Mouse (Mus musculus): ENCODE data around the gene Hpca. TPM values are rescaled to one million over a fixed set of nuclear protein-coding genes. Genes with fewer than 3 reads are reported as not detected.
A peak's percentile ranks its signal among the peaks of the same experiment; 100 is the strongest.

Gene Hpca
- 48.0 and 53.1 TPM in 2 replicates for polyA plus RNA-seq (2015; fragmentation: Nextera tagmentation; extraction: Ambion mirVana)

GRCm38 (mm10) chr4:129121569-129122086 is at the start of gene Hpca:
Gene Hpca, minus strand, starts transcription at chr4:129122036.
- H3K27me3 ChIP-seq = peaks cover 19% of the 10 kb centered on the region; the same call in 1 of the 2 replicates
- peak; percentile 24; the same call in 1 of the 2 replicates for ATAC-seq (replicated peaks)
- H3K27ac ChIP-seq (replicated peaks) = peak within 1 kb of the TSS; percentile 66; the same call in 1 of the 2 replicates
- H3K9me3 ChIP-seq = no peaks in the 10 kb centered on the region
- peak within 1 kb of the TSS; percentile 68 for H3K9ac ChIP-seq (replicated peaks)
- no peaks in the 10 kb centered on the region for H3K36me3 ChIP-seq
- H3K4me3 ChIP-seq = peak within 1 kb of the TSS; percentile 65
- WGBS = 2% methylated on average over 17 of the region's 17 CpGs
- H3K4me1 ChIP-seq = peaks cover 54% of the 10 kb centered on the region
- peak within 1 kb of the TSS; percentile 93 for H3K4me2 ChIP-seq (replicated peaks)

GRCm38 (mm10) chr4:129161581-129162255 is 39.9 kb upstream of the Hpca start:
- H3K27me3 ChIP-seq = no peaks in the 10 kb centered on the region
- H3K9me3 ChIP-seq = no peaks in the 10 kb centered on the region
- H3K9ac ChIP-seq (replicated peaks) = no peak overlapping the region
- ATAC-seq (replicated peaks) = no peak
- H3K4me1 ChIP-seq = peaks cover 5% of the 10 kb centered on the region; the same call in 1 of the 2 replicates
- H3K4me2 ChIP-seq (replicated peaks) = no peak overlapping the region
- WGBS = 86% methylated on average over 3 of the region's 4 CpGs
- peaks cover 14% of the 10 kb centered on the region for H3K36me3 ChIP-seq
- no peak overlapping the region for H3K4me3 ChIP-seq
- H3K27ac ChIP-seq (replicated peaks) = no peak overlapping the region

GRCm38 (mm10) chr4:129161076-129161475 is 39.2 kb upstream of the Hpca start:
- peaks cover 14% of the 10 kb centered on the region for H3K36me3 ChIP-seq
- no peaks in the 10 kb centered on the region for H3K27me3 ChIP-seq
- no peak overlapping the region for H3K4me3 ChIP-seq
- H3K4me2 ChIP-seq (replicated peaks) = no peak overlapping the region
- ATAC-seq (replicated peaks) = no peak
- peaks cover 5% of the 10 kb centered on the region; the same call in 1 of the 2 replicates for H3K4me1 ChIP-seq
- 97% methylated on average over 1 of the region's 1 CpGs for WGBS
- no peak overlapping the region for H3K9ac ChIP-seq (replicated peaks)
- no peaks in the 10 kb centered on the region for H3K9me3 ChIP-seq
- H3K27ac ChIP-seq (replicated peaks) = no peak overlapping the region

- Histone ChIP-seq H3K27me3 (no peaks in the 10 kb centered on the region), H3K4me3 (no peak overlapping the region), H3K27ac (replicated peaks) (peak overlapping the region; percentile 42), H3K9me3 (no peaks in the 10 kb centered on the region), H3K9ac (replicated peaks) (no peak overlapping the region), H3K36me3 (peaks cover 6% of the 10 kb centered on the region; the same call in 1 of the 2 replicates), H3K4me1 (peaks cover 5% of the 10 kb centered on the region; the same call in 1 of the 2 replicates), H3K4me2 (replicated peaks) (no peak overlapping the region)
- no peak for ATAC-seq (replicated peaks)
- whole genome bisulfite sequencing = 53% methylated on average over 3 of the region's 3 CpGs
Measured at GRCm38 (mm10) chr4:129158549-129158948, 36.7 kb upstream of the Hpca start.

- no peak overlapping the region for H3K4me3 ChIP-seq
- H3K36me3 ChIP-seq = peaks cover 11% of the 10 kb centered on the region; the same call in 1 of the 2 replicates
- no peak overlapping the region for H3K4me2 ChIP-seq (replicated peaks)
- H3K27me3 ChIP-seq = no peaks in the 10 kb centered on the region
- no peaks in the 10 kb centered on the region for H3K9me3 ChIP-seq
- WGBS = 85% methylated on average over 5 of the region's 5 CpGs
- no peak overlapping the region for H3K9ac ChIP-seq (replicated peaks)
- H3K4me1 ChIP-seq = peaks cover 5% of the 10 kb centered on the region; the same call in 1 of the 2 replicates
- ATAC-seq (replicated peaks) = no peak
- no peak overlapping the region for H3K27ac ChIP-seq (replicated peaks)
Measured at GRCm38 (mm10) chr4:129157541-129157940, 35.7 kb upstream of the Hpca start.

GRCm38 (mm10) chr4:129151276-129151811 is 29.5 kb upstream of the Hpca start:
- no peaks in the 10 kb centered on the region for H3K9me3 ChIP-seq
- no peak for ATAC-seq (replicated peaks)
- H3K27me3 ChIP-seq = no peaks in the 10 kb centered on the region
- no peak overlapping the region for H3K4me2 ChIP-seq (replicated peaks)
- no peak overlapping the region for H3K27ac ChIP-seq (replicated peaks)
- 91% methylated on average over 4 of the region's 4 CpGs for WGBS
- H3K4me1 ChIP-seq = peaks cover 15% of the 10 kb centered on the region
- no peak overlapping the region for H3K9ac ChIP-seq (replicated peaks)
- H3K36me3 ChIP-seq = peaks cover 15% of the 10 kb centered on the region; the same call in 1 of the 2 replicates
- no peak overlapping the region for H3K4me3 ChIP-seq

- Histone ChIP-seq H3K36me3 (peaks cover 12% of the 10 kb centered on the region; the same call in 1 of the 2 replicates), H3K9ac (replicated peaks) (no peak overlapping the region), H3K4me3 (no peak overlapping the region), H3K9me3 (no peaks in the 10 kb centered on the region), H3K4me2 (replicated peaks) (no peak overlapping the region), H3K4me1 (peaks cover 30% of the 10 kb centered on the region), H3K27ac (replicated peaks) (no peak overlapping the region), H3K27me3 (no peaks in the 10 kb centered on the region)
- 54% methylated on average over 1 of the region's 1 CpGs for WGBS
- no peak for ATAC-seq (replicated peaks)
Measured at GRCm38 (mm10) chr4:129149321-129149720, 27.5 kb upstream of the Hpca start.

GRCm38 (mm10) chr4:129147552-129148103 is 25.8 kb upstream of the Hpca start:
- Histone ChIP-seq H3K4me3 (no peak overlapping the region), H3K4me2 (replicated peaks) (no peak overlapping the region), H3K9me3 (no peaks in the 10 kb centered on the region), H3K27me3 (no peaks in the 10 kb centered on the region), H3K36me3 (peaks cover 8% of the 10 kb centered on the region; the same call in 1 of the 2 replicates), H3K4me1 (peaks cover 39% of the 10 kb centered on the region), H3K27ac (replicated peaks) (no peak overlapping the region), H3K9ac (replicated peaks) (no peak overlapping the region)
- 79% methylated on average over 13 of the region's 13 CpGs for WGBS
- ATAC-seq (replicated peaks) = no peak

GRCm38 (mm10) chr4:129146392-129146791 is 24.6 kb upstream of the Hpca start:
- Histone ChIP-seq H3K4me1 (peaks cover 47% of the 10 kb centered on the region), H3K9me3 (no peaks in the 10 kb centered on the region), H3K36me3 (peaks cover 7% of the 10 kb centered on the region; the same call in 1 of the 2 replicates), H3K9ac (replicated peaks) (no peak overlapping the region), H3K27ac (replicated peaks) (no peak overlapping the region), H3K27me3 (no peaks in the 10 kb centered on the region), H3K4me2 (replicated peaks) (no peak overlapping the region), H3K4me3 (no peak overlapping the region)
- no peak for ATAC-seq (replicated peaks)
- 60% methylated on average over 2 of the region's 2 CpGs for WGBS

GRCm38 (mm10) chr4:129145943-129146342 is 24.1 kb upstream of the Hpca start:
- 79% methylated on average over 4 of the region's 4 CpGs for WGBS
- ATAC-seq (replicated peaks) = no peak

GRCm38 (mm10) chr4:129145411-129145810 is 23.6 kb upstream of the Hpca start:
- Histone ChIP-seq H3K4me1 (peaks cover 47% of the 10 kb centered on the region), H3K27me3 (no peaks in the 10 kb centered on the region), H3K4me2 (replicated peaks) (no peak overlapping the region), H3K27ac (replicated peaks) (peak overlapping the region; percentile 86), H3K4me3 (no peak overlapping the region), H3K36me3 (peaks cover 7% of the 10 kb centered on the region; the same call in 1 of the 2 replicates), H3K9me3 (no peaks in the 10 kb centered on the region), H3K9ac (replicated peaks) (no peak overlapping the region)
- WGBS = 68% methylated on average over 4 of the region's 4 CpGs
- ATAC-seq (replicated peaks) = no peak

More at GRCm38 (mm10) chr4:129145943-129146342, 24.1 kb upstream of the Hpca start:
- no peak overlapping the region for H3K4me3 ChIP-seq
- H3K9ac ChIP-seq (replicated peaks) = no peak overlapping the region
- peaks cover 47% of the 10 kb centered on the region for H3K4me1 ChIP-seq
- no peak overlapping the region for H3K4me2 ChIP-seq (replicated peaks)
- H3K27ac ChIP-seq (replicated peaks) = no peak overlapping the region
- H3K27me3 ChIP-seq = no peaks in the 10 kb centered on the region
- H3K36me3 ChIP-seq = peaks cover 7% of the 10 kb centered on the region; the same call in 1 of the 2 replicates
- H3K9me3 ChIP-seq = no peaks in the 10 kb centered on the region

All from forebrain, embryonic 15.5 days (tissue).